15 mouse cellular contexts compared by ENCODE assay signal in genomic region chr14:99911912-99912311, GRCm38 (mm10).
DNase-seq lines count a peak whose midpoint lies in the region; ATAC-seq and TF ChIP-seq lines count a peak whose summit lies in the region.
"Had no signal": no experiment of that assay in that cellular context is flagged by ENCODE, and none has a peak within 500 bp of the region (broad histone marks: within the 10 kb centered on the region; RNA-seq: fewer than 3 reads in every experiment).

No protein-coding gene starts in this region.

- intact Hi-C loops in gastrocnemius, adult 2 months (cut with DNase I), result no loop called here

- 17% methylated on average over 3 of the region's 3 CpGs for WGBS in neural tube, embryonic 15.5 days

- no peak for DNase-seq in gastrocnemius, adult 2 months
- DNase-seq in gastrocnemius, postnatal 25 days, result no peak
- DNase-seq in hindlimb bud, embryonic 11.5 days (ENCODE audit: extremely low spot score, low read depth, low spot score), result peak; percentile 31
- DNase-seq in mesoderm, embryonic 11.5 days (ENCODE audit: low read depth, low spot score), result peak; percentile 13
- no peak for DNase-seq in cerebellum, adult 8-10 months
- DNase-seq in kidney, adult 9 months, result no peak
- DNase-seq: adrenal gland, postnatal 10 days; cerebellum, adult 11-12 months; cerebellum, adult 9-11 months; gastrocnemius, postnatal 14 days; heart, postnatal 36 days had no signal

- peaks cover 4% of the 10 kb centered on the region; the same call in 1 of the 2 replicates for H3K4me1 ChIP-seq in neural tube, embryonic 15.5 days

- H3K27ac ChIP-seq in gastrocnemius, adult 2 months, result peak overlapping the region; percentile 78
- no peak overlapping the region for H3K27ac ChIP-seq in neural tube, embryonic 15.5 days (replicated peaks)
- H3K27ac ChIP-seq: forebrain, embryonic 15.5 days; heart, embryonic 13.5 days had no signal

- TF ChIP-seq CTCF in gastrocnemius, adult 2 months (IDR thresholded peaks at IDR 0.05), result no peak

- H3K4me3 ChIP-seq in gastrocnemius, adult 2 months, result no peak overlapping the region
- H3K4me3 ChIP-seq in neural tube, embryonic 15.5 days (replicated peaks), result no peak overlapping the region
- H3K4me3 ChIP-seq: forebrain, embryonic 15.5 days; heart, embryonic 13.5 days had no signal

- no peaks in the 10 kb centered on the region for H3K36me3 ChIP-seq in neural tube, embryonic 15.5 days
- H3K36me3 ChIP-seq: forebrain, embryonic 15.5 days; heart, embryonic 13.5 days had no signal

- H3K9me3 ChIP-seq in neural tube, embryonic 15.5 days (replicated peaks), result no peaks in the 10 kb centered on the region
- H3K9me3 ChIP-seq: forebrain, embryonic 15.5 days; heart, embryonic 13.5 days had no signal

- no peaks in the 10 kb centered on the region for H3K27me3 ChIP-seq in neural tube, embryonic 15.5 days (replicated peaks)
- H3K27me3 ChIP-seq: forebrain, embryonic 15.5 days; heart, embryonic 13.5 days had no signal

- no peak overlapping the region for H3K4me2 ChIP-seq in neural tube, embryonic 15.5 days
- H3K4me2 ChIP-seq: forebrain, embryonic 15.5 days; heart, embryonic 13.5 days had no signal

- no peak overlapping the region for H3K9ac ChIP-seq in neural tube, embryonic 15.5 days (replicated peaks)
- H3K9ac ChIP-seq: forebrain, embryonic 15.5 days; heart, embryonic 13.5 days had no signal

- peak; percentile 36; the same call in 1 of the 2 replicates for ATAC-seq in neural tube, embryonic 15.5 days (ENCODE audit: low FRiP score)
- ATAC-seq: forebrain, embryonic 15.5 days; hindbrain, embryonic 16.5 days had no signal

Comparison
In these comparisons a context has a peak if more than half of its experiments do, and no peak if none do; other contexts are left out.
1. DNase-seq: peak in hindlimb bud, embryonic 11.5 days (single experiment) and mesoderm, embryonic 11.5 days (single experiment); none in gastrocnemius, adult 2 months (single experiment), gastrocnemius, postnatal 25 days (single experiment), cerebellum, adult 8-10 months (single experiment) and kidney, adult 9 months (single experiment).